Mouse (Mus musculus): ENCODE measurements around the gene Dctn2.
"Not testable (repeated sequence)": the region's sequence is repeated elsewhere in the genome, so short reads cannot be mapped to it uniquely, and the experiment has no call there.

The Dctn2 gene

DNA sequence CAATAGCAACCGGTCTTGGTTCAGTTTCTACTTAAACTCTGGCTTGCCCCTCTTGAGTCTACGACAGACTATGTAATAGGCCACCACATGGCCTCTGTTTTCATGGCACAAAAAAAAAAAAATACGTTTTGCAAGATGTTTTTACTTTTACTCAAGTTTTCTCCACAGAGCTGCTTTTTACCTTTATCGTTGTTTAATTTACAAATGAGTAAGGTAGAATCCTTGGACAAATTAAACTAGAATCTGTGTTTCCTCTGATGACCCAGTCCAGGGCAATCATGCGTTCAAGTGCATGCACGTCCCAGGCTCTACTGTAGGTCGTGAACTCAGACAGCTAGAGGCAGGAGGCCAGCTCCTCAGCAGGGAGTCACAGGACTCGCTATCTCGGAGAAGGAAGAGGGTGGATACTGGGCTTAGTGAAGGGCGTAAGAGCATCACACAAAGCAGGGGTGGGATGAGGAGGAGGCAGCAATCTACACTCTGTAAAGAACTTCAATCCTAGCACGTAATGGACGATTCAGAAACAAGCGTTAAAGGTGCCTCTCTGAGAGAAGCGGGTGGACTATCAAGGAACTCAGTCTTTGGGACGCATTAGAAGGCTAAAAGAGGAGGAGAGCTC lies 23.5 kb downstream of the Dctn2 start:
- DNase-seq (ENCODE audit: low spot score): peak; percentile 75

DNA sequence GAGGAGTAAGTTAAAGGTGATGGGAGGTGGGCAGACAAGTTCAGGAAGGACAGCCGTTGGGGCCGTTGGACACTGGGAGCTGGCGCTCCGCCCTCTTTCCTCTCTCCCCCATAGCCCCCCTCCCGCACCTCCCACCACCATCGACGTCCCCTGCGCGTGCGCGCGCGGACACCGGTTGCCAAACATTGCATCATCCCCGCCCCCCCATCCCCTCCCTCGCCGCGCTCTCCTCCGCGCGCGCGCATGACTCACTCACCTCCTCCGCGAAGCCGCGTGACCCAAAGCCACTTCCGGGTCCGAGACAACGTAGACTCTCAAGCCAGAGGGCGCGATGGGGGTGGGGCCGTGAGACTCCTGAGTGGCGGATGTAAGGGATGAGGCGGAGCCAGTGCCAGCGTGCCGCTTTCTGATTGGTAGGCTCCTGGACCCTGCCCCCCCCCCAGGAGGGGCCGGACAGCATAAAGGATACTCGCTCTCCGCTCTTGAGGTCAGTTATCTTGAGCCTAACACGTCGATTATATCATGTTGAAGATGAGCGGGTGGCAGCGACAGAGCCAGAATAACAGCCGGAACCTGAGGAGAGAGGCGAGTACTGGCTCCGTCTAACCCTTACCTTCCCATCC lies 24.2 kb downstream of the Dctn2 start:
- peak; percentile 100 for DNase-seq (ENCODE audit: low spot score)

DNA sequence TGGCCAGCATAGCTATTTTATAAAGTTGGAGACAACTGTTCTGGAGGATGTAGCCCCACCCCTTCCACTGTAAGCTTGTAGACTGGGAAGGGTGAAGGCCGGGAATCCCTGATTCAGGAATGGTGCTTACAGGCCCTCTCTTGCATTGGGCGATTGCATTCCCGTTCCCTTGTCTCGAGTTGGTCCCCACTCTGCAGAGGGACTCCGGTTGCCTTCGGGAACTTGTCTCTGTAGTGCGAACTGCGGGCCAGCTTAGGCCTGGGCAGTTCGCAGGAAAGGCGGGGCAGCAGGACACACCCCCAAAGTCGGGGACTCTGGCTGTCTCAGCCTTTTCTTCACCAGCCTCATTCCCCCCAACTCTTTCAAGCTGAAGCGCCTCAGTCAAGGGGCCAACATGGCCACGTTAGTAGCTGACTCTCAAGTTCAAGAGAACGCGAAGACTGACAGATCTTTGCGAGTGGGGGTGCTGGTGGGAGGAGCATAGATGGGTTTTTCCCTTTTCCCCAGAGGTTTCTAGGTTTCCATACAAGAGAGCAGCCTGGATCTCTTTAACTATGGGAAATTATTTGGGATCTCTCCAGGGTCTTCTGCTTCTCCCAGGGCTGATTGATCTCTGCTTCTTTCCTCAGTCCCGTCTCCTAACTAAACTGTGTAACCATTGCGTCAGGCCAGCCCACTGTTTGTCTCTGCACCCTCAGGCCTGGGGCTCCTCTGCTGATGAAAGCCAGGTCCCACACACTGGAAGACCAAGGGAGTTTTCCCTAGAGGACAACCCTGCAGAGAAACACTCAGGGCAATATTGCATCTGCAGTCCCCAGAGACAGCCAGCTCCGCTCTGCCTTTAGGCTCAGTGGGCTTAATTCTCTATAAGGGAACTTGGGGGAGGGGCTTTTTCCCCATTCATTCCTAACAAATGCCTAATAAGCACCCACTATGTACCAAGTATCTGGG lies 25.0 kb downstream of the Dctn2 start:
- peak; percentile 66 for DNase-seq (ENCODE audit: low spot score)

DNA sequence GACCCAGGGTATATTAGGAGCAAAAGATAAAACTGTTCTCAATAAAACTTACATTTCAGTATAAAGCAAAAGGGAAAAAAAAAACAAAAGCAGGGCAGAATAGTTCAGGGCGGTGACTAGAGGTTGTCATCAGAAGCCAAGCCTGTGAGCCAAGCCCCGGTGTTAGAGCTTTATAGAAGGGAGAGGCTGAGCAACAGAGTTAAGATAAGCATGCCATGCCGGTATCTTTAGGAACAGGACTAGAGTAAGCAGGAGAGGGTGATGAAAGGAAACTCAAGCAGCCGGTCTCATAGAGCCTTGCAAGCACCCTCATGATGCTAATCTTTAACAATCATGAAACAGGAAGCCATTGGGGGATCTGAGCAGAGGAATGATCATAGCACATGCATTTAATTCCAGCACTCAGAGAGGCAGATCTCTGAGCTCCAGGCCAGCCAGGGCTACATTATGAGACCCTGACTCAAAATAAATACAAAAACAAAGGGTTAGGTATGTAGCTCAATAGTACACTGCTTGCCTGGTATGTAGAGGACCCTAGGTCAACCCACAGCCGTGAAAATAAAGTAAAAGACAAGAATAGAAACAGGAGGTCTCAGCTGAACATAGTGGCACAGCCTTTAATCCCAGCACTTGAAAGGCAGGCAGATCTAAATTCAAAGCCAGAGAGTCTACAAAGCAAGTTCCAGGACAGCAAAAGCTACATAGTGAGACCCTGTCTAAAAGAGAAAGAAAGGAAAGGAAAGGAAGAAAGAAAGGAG lies 25.9 kb downstream of the Dctn2 start:
- no peak for DNase-seq (ENCODE audit: low spot score)

DNA sequence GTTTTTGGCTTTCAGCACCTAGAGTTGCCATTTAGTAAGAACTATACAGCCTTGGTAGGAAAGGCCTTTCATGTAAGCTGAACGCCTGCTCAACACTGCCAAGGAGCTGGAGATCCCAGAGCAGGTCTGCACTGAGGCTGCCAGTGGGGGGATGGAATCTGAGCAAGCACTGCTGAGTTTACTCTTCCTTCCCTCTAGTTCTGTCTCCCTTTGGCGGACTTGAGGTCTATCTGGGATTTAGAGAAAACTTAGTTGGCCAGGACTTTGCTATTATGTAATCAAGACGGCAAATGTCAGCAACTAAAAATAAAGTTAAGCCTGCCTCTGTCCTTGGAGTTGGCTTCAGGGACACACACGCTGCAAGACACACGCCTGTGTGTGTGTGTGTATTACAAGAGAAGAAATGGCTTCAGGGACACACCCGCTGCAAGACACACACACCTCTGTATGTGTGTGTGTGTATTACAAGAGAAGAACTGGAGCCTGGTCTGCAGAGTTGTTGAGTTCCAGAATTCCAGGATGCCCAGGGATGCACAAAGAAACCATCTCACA lies 26.9 kb downstream of the Dctn2 start:
- DNase-seq (ENCODE audit: low spot score): no peak

DNA sequence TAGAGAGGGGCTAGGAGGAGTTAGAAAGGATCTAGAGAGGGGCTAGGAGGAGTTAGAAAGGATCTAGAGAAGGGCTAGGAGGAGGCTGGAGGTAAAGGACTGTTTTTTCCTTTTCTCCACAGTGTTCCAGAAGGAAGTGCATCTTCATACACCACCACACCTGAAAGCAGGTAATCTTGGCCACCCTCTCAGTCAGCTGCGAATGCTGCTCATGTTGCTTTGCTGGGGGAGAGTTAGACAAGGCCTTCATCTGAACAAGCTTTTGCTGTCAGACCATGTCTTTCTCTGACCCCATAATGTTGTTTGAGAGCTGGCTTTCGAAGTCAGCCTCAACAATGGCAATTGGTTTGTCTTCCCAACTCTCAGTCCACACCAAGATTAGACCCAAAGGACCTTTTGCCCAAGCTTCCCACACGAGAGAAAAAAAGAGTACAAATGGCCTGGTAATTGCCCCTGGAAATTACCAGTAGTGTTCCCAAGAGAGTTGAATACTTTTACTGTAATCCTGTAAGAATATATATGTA lies 27.5 kb downstream of the Dctn2 start:
- no peak for DNase-seq (ENCODE audit: low spot score)

DNA sequence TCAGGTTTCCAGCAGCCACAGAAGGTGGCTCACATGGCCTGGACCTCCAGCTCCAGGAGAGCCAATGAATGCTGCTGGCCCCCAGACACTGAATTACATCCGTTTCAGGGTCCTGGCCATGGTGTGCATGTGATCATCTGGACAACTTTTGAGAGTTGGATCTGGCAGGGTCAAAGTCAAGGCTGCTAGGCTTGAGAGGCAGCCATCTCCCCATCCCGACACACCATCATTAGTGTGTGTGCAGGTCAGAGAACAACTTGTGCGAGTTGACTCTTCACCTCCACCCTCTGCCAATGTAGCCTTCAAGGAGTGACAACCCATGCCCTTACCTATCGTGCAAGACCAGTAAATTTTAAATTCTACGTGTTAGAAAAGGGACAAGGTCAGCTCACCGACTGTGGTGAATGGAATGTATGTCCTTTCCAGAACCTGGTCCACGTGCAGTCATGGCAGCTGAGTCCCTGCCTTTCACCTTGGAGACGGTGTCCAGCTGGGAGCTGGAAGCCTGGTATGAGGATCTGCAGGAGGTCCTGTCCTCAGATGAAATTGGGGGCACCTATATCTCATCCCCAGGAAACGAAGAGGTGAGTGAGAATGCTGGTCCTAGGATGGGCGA lies 28.8 kb downstream of the Dctn2 start:
- DNase-seq (ENCODE audit: low spot score): no peak

DNA sequence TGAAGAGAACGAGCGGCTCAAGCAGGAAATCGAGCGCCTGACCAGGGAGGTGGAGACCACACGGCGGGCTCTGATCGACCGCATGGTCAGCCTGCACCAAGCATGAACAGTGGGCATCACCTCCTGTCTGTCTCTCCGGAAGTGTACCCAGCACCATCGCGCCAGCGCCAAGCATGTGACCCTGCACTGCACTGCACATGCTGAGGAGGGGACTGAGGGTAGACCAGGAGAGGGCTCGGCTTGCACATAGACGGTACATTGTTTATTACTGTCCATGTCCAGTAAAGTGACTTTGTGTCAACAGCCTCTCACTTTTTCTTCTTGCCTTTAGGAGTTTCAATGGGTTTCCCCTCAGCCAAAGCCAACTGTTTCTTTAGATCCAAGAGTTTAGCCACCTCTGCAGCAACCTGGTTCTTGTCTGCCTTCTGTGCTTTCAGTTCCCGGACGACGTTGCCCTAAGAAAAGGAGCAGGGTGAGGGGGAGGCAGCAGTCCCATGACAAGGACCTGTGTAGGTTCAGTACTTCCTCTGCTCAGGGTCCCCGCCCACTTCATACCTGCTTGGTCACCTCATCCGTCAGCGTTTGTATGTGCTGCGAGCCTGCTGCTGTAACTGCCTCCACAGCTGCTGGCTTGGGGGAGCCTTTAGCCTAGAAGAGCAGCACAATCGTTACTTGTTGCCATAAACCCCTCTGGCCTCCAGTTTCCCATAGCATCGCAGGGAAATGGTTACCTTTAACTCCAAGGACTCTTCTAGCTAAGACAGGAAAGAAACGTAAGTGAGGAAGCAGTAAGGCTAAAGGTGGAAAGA lies 30.0 kb downstream of the Dctn2 start:
- no peak for DNase-seq (ENCODE audit: low spot score)

DNA sequence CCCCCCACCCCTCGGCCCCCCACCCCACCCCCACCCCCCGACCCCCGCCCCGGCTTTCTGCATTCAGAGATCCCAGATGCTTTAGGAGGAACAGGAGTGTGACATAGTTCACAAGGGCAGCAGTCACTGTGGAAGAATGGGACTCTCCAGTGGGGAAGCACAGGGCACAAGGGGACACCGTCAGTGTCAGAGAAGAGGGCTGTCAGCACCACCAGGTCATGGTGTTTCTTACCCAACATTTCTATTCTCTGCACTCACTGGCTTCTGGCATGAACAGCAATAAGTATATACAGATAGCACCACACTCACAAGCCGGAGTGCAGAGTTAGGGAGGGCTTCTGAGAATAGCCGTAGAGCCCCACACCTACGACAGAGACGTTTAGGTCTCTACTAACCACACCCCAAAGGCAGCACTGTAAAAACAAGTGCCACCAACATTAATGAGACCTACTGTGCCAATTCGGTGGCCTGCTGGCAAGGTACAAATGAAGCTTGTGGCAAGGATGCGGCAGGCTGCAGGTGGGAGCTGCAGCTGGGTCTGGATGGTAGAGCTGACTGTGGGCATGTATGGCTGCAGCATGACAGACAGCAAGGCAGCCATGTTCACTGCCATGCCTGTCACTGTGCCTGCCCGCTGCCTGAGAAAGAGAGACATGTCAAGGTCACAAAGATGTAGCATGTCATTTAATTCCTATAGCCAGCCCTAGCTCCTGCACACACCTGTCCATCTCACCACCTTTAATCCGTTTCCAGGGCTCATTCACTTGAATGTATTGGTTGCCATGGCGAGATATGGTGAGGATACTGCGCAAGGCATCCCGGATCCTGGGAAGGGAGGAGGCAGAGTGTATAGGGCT lies 31.1 kb downstream of the Dctn2 start:
- DNase-seq (ENCODE audit: low spot score): no peak

DNA sequence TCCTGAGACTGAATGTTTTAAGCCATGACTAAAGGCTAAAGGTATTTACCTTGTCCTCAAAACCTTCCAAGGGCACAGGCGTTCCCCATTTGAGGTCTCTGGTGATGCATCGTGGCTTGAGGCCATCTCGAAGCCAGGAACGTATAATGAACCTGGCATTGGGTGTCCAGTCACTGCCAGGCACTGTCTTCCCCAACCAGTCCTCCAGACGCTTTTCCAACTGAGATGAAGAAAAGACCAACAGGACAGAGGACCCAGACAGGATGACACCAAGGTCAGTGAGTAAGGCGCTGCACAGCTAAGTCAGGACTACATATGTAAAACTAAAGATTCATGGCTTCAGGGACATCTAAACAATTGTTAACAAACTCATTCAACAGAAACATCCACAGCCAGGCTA lies 34.2 kb downstream of the Dctn2 start:
- DNase-seq (ENCODE audit: low spot score): no peak

DNA sequence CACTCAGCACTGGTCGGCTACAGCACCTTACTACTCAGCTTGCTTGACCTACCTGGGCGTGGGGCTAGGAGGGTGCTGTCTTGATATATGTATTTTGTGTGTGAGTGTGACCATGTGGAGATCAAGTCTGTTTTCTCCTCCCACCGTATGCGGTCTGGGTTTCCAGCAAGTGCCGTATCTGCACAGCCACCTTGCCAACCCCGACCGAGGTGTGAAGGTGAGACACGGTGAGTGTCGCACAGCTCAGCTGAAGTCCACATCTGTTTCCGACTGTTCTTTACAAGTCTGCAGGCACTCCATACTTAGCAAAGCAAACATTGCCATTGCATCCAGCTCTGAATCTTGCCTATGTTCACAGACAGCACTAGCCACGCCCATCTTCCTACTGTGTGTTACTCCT lies 37.0 kb downstream of the Dctn2 start:
- DNase-seq (ENCODE audit: low spot score): no peak

DNA sequence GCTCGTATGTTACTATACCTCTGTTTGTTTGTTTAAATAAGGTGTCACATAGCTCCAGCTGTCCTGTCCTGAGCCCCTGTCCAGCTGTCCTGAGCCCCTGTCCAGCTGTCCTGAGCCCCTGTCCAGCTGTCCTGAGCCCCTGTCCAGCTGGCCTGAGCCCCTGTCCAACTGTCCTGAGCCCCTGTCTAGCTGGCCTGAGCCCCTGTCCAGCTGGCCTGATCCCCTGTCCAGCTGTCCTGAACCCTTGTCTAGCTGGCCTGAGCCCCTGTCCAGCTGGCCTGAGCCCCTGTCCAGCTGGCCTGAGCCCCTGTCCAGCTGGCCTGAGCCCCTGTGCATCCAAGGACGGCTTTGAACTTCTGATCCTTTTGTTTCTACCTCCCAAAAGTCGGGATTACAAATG lies 43.0 kb downstream of the Dctn2 start:
- not testable (repeated sequence) for DNase-seq (ENCODE audit: low spot score)

DNA sequence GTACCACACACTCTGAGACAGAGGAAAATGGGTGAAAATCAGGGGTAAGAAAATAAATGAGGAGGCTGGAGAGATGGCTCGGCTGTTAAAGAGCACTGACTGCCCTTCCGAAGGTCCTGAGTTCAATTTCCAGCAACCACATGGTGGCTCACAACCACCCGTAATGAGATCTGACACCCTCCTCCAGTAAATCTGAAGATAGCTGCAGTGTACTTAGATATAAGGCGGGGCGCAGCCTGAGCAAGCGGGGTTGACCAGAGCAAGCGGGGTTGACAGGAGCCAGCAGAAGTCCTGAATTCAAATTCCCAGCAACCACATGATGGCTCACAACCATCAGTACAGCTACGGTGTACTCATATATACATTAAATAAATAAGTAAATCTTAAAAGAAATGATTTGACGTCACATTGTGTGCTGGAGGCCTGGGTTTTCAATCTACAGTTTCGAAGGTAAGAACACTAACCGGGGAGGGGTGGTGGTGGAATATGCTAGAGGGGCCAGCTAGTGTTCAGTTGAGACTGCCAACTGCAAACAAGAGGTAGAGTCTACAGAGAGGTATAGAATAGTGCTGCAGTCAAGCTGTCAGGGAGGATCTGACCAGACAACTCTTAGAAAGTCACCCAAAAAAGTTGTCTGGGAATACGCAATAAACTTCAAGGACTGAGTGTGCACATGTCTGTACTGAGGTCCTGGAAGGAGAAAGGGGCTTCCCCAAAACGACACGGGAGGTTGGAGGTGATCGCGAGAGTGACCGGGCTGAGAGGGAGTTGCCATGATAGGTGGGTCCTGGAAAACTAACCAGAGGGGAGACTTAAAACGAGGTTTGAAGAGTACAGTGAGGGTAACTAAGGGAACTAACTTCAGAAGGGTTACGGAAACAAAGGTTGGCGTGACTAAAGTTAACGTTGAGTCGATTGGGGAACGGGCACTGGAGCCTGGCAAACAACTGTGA lies 44.6 kb downstream of the Dctn2 start:
- no peak for DNase-seq (ENCODE audit: low spot score)

DNA sequence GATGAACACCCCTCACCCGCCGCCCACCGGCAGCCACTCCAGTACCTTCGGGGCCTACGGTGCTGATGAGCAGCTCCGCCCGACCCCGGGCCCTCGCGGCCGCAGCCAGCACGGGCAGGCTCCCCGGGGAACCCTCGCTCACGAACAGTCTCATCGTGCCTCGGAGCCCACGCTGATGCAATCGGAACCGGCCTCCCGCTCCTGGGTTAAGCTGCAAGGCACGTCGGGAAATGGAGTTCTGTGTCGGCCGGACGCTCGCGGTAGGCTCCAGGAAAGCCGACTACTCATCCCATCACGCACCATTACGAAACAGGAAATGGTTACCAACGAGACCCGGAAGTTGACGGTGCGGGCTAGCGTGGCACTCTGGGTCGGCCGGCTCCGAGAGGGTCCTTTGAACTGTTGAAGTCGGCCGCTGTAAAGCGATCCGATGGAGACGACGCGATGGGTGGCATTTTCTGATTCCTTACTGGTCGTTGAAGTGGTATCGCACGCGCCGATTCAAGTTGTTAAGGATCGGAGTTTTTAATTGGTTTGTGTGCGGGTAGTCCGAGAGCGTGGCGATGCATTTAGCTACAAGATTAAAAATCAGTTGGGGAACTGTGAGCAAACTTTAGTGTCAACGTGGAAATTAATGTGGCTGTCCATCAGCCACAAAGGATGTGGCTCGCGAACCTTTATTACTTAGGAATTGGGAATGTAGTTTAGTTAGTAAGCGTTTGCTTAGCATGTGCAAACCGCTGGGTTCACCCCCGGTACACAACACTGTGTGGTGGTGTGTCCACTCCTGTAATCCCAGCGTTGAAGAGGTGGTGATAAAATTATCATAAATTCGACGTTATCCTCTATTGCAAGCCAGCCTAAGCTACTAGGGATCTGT lies 45.5 kb downstream of the Dctn2 start, which contains the start of gene Mars:
Gene Mars (minus strand): TSS at position 311 of the 880 bp plus-strand sequence.
- DNase-seq (ENCODE audit: low spot score): peak; percentile 94

DNA sequence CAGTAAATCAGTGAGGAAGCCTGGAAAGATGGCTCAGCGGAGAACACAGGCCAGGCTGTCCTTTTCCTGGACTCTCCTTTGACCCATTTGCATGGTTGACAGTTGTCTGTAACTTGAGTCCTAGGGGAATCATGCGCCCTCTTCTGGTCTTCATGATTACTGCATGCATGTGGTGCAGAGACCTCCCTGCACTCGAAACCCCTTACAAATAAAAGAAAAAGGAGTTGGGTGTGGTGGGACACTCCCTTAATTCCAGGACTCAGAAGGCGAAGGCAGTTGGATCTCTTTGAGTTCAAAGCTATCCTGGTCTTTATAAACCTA lies 46.1 kb downstream of the Dctn2 start:
- DNase-seq (ENCODE audit: low spot score): peak; percentile 81

DNA sequence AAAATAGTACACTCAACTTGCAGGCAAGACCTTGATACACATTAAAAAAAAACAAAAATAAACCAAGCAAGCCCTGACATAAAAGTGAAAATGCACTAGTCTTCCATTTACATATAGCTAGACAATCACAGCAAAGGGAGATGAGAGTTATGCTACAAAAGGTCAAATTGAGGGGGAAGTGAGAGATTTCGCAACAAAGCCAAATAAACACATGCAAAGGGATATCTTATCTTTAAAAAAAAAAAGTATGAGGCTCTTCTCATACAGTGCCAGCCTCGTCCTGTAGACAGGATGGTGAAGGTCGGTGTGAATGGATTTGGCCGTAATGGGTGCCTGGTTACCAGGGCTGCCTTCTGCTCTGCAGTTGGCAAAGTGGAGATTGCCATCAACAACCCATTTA lies 46.7 kb downstream of the Dctn2 start:
- DNase-seq (ENCODE audit: low spot score): no peak

DNA sequence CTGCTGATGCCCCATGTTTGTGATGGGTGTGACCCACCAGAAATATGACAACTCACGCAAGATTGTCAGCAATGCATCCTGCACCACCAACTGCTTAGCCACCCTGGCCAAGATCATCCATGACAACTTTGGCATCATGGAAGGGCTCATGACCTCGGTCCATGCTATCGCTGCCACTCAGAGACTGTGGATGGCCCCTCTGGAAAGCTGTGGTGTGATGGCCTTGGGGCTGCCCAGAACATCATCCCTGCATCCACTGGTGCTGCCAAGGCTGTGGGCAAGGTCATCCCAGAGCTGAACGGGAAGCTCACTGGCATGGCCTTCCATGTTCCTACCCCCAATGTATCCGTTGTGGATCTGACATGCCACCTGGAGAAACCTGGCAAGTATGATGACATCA lies 47.3 kb downstream of the Dctn2 start:
- not testable (repeated sequence) for DNase-seq (ENCODE audit: low spot score)
